Mouse (Mus musculus) heart, postnatal 10 days (tissue): Measurements from ENCODE around the gene Gspt1. TPM values are rescaled to one million over a fixed set of nuclear protein-coding genes. Genes with fewer than 3 reads are reported as not detected.

Experiments used
- microRNA-seq, 2 experiments: library from miRNA; unstranded; fragments of <30 nt; microRNA quantifications; one replicate each; pipeline ENCODE4 v1.2.0; 2022
- total RNA-seq, 2 experiments: library from RNA; stranded (reverse); gene quantifications; 2 replicates each; pipeline ENCODE4 v1.2.3; 2021

Gene Gspt1
- total RNA-seq, 2 experiments from 2014 or later, result 75.1 to 83.5 TPM

Small RNA genes lying within 50 kb of the gene (microRNA-seq; reads per million reads assigned to microRNA genes)
- gene Mir1945, result 2.6 to 3.1 reads per million in 2 experiments

Other genes with a start within 250 kb of the Gspt1 start
- gene Snn, start 193.4 kb downstream of the Gspt1 start, total RNA-seq, result 10 to 100 TPM; 45.9 to 47.7 TPM
- gene Litaf, start 188.2 kb downstream of the Gspt1 start, total RNA-seq, result 10 to 100 TPM; 39.9 to 42.8 TPM
- gene Txndc11, start 119.7 kb downstream of the Gspt1 start, total RNA-seq, result 10 to 100 TPM; 22.7 to 24.3 TPM
- 10 to 100 TPM; 41.3 to 51.3 TPM for gene Zc3h7a, start 77.9 kb downstream of the Gspt1 start, total RNA-seq
- 10 to 100 TPM; 56.8 to 57.4 TPM for gene Rsl1d1, start 51.0 kb downstream of the Gspt1 start, total RNA-seq
- gene Tnfrsf17, start 59.5 kb upstream of the Gspt1 start, total RNA-seq, result not detected
- gene Snx29, start 68.6 kb upstream of the Gspt1 start, total RNA-seq, result 10 to 100 TPM; 12.2 to 16.3 TPM